Mouse (Mus musculus) lung, embryonic 14.5 days (tissue): ENCODE measurements around the gene Abca4. TPM values are rescaled to one million over a fixed set of nuclear protein-coding genes. Genes with fewer than 3 reads are reported as not detected.

Experiments
- ATAC-seq: fragments of 200-750 bp; cut with Nextera tagmentation; 2 replicates; pipeline ENCODE4 v1.8.0; 2017; ENCODE audit warnings: mild to moderate bottlenecking, moderate TSS enrichment, moderate library complexity; ENCODE audit not compliant: insufficient read depth
- DNase-seq: peaks from one replicate; pipeline ENCODE4 v3.0.0-alpha.2; 2015
- H3K27ac ChIP-seq: fragments of 300-500 bp; sonication (generic); 2 replicates; pipeline ENCODE4 v1.5.1; 2014; ENCODE audit warnings: low read depth, mild to moderate bottlenecking, moderate library complexity
- H3K27me3 ChIP-seq: fragments of 300-500 bp; sonication (generic); 2 replicates; pipeline ENCODE4 v1.6.1; 2014; ENCODE audit warnings: low read length, control low read depth; ENCODE audit not compliant: insufficient read depth
- H3K36me3 ChIP-seq: fragments of 300-500 bp; sonication (generic); 2 replicates; pipeline ENCODE4 v1.6.1; 2014; ENCODE audit warnings: control low read depth; ENCODE audit not compliant: insufficient read depth
- H3K4me1 ChIP-seq: fragments of 300-500 bp; sonication (generic); 2 replicates; pipeline ENCODE4 v1.6.1; 2014; ENCODE audit warnings: antibody characterized with exemption, control low read depth; ENCODE audit not compliant: insufficient read depth
- H3K4me2 ChIP-seq: fragments of 300-500 bp; sonication (generic); 2 replicates; pipeline ENCODE4 v1.6.1; 2014; ENCODE audit warnings: mild to moderate bottlenecking
- H3K4me3 ChIP-seq: fragments of 300-500 bp; sonication (generic); 2 replicates; pipeline ENCODE4 v1.5.1; 2014; ENCODE audit warnings: low read depth, low read length
- H3K9ac ChIP-seq: fragments of 300-500 bp; sonication (generic); 2 replicates; pipeline ENCODE4 v1.6.1; 2014
- H3K9me3 ChIP-seq: fragments of 300-500 bp; sonication (generic); 2 replicates; pipeline ENCODE4 v1.6.1; 2016; ENCODE audit warnings: low read depth, low read length, control low read depth
- CTCF ChIP-seq: IDR thresholded peaks from 2 replicates; pipeline ENCODE4 v1.5.1; 2016; ENCODE audit warnings: antibody characterized with exemption, low read depth
- WGBS: fragments of 180-500 bp; shearing (Covaris S2); extraction: QIAGEN DNeasy Blood & Tissue Kit; methylation state at CpG from one replicate; pipeline ENCODE4 v1.1.7; 2014; 5-methylcytosine and 5-hydroxymethylcytosine counted together
- polyA plus RNA-seq: library from polyadenylated mRNA; unstranded; fragments of >200 nt; fragmentation: Nextera tagmentation; extraction: Ambion mirVana; gene quantifications from 2 replicates; pipeline ENCODE4 v1.2.1, GENCODE M21; 2014

Gene Abca4
- 0.78 and 1.7 TPM in 2 replicates for polyA plus RNA-seq

DNA sequence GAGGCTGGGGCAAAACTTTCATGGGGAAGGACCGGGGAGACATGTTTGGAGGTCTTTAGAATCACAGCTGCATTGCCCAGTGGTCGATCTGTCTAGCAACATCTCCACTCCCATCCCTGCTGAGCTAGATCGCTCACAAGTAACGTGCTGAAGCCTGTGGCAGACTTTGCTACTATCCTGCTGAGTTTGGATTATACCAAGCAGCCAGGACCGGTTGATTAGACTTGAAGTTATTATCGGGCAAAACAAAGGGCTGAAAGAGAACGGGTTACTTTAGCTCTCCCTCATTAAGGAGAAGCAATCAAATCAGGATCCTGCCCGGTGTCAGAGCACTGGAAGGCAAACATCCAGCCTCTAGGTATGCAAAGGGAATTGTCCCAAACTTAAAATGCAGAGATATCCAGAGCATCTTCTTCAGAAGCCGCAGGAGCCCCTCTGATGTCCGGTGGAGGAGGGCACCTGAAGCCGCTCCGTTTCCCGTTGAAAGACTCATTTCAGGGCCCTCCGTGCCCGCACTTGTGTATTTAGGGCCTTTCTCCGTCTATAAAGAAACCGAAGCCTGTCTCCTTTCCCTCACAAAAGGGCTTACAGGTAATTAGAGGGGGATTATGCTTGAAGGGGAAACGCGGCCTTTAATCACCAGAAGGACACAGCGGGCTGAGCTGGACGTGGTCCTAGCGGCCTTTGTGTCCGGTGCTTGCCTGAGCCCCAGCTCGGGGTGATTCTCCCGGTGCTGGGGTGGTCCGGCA is at the start of gene Abca4:
Gene Abca4, plus strand, starts transcription at position 645 of the 749 bp plus-strand sequence.
- Histone ChIP-seq H3K4me1 (peaks cover 26% of the 10 kb centered on the region), H3K9me3 (no peaks in the 10 kb centered on the region), H3K9ac (no peak within 1 kb of the TSS), H3K27me3 (peaks cover 12% of the 10 kb centered on the region), H3K27ac (no peak within 1 kb of the TSS), H3K4me2 (peak within 1 kb of the TSS; percentile 31), H3K36me3 (no peaks in the 10 kb centered on the region), H3K4me3 (no peak within 1 kb of the TSS)
- TF ChIP-seq CTCF = no peak
- DNase-seq = no peak
- WGBS = 25% methylated on average over 26 of the region's 26 CpGs
- no peak for ATAC-seq

DNA sequence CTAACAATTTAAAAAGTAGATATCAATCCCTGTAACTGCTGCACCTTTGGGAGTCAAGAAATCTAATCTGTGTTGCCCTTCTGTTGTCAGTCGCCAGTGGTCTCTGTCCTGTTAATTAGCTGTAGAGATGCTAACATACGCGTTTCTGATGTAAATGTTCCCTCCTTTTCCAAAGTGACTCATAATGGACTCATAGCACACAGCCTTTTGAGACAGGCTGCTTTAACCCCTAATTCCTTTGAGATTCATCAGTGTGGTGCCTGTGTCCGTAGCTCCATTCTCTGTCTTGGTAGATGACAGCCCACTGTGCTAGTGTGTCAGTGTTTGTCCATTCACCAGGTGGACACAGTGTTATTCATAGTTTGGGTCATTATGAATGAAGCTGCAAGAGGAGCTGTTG is 49.1 kb upstream of the Abca4 start:
- Histone ChIP-seq H3K27me3 (no peaks in the 10 kb centered on the region), H3K9ac (no peak overlapping the region), H3K9me3 (no peaks in the 10 kb centered on the region), H3K4me1 (no peaks in the 10 kb centered on the region), H3K4me3 (no peak overlapping the region), H3K27ac (no peak overlapping the region), H3K4me2 (no peak overlapping the region), H3K36me3 (peaks cover 36% of the 10 kb centered on the region)
- ATAC-seq (no peak), DNase-seq (no peak)
- 80% methylated on average over 4 of the region's 4 CpGs for WGBS
- TF ChIP-seq CTCF = no peak

DNA sequence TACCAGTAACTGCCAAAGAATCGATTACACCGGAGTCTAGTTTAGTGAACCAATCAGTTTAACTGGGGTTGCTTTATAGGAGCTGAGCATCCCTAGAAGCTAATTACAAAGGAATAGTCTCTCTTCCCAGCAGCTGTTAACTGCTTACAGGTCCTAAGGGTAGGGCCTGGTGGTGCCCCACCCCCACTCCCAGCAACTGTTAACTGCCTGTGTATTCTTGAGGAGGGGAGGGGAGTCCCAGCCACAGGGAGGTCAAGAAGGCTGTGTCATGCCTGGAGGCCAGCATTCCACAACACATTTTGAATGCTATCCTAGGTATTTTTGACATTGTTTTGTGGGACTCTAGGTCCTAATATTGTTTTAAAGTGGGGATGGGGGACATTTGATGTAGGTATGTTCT is 44.3 kb upstream of the Abca4 start:
- no peak overlapping the region for H3K4me3 ChIP-seq
- no peaks in the 10 kb centered on the region for H3K9me3 ChIP-seq
- 83% methylated on average over 2 of the region's 2 CpGs for WGBS
- no peak overlapping the region for H3K27ac ChIP-seq
- no peaks in the 10 kb centered on the region for H3K27me3 ChIP-seq
- no peaks in the 10 kb centered on the region for H3K4me1 ChIP-seq
- no peak overlapping the region for H3K9ac ChIP-seq
- ATAC-seq = no peak
- H3K4me2 ChIP-seq = no peak overlapping the region
- no peak for DNase-seq
- peaks cover 23% of the 10 kb centered on the region for H3K36me3 ChIP-seq
- TF ChIP-seq CTCF = no peak

DNA sequence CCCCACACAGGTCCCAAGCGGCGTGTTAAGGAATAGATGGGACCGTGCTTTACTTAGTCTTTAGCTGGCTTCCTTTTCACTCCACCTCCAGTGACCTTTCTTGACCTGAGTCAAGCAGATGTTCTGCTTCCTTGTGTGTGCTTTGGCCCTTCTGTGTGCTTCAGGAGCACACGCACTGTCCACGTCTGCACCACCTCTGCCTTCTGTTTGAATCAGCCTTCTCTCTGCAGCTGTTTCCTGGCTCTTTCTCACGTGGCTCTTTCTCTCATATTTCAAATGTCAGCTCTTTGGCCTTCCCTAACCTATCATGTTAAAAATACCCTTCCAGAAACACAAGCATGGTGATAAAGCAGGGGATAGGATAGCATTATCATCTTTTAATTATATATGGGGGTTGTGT is 42.7 kb upstream of the Abca4 start:
- H3K36me3 ChIP-seq = peaks cover 24% of the 10 kb centered on the region
- H3K9me3 ChIP-seq = no peaks in the 10 kb centered on the region
- no peaks in the 10 kb centered on the region for H3K27me3 ChIP-seq
- ATAC-seq (no peak), DNase-seq (no peak)
- H3K4me2 ChIP-seq = no peak overlapping the region
- no peak overlapping the region for H3K9ac ChIP-seq
- H3K27ac ChIP-seq = 0 out of 2 replicates have a peak overlapping the region, but pooled peaks have one; percentile 52
- no peak overlapping the region for H3K4me3 ChIP-seq
- H3K4me1 ChIP-seq = no peaks in the 10 kb centered on the region
- 34% methylated on average over 6 of the region's 6 CpGs for WGBS
- TF ChIP-seq CTCF = no peak

DNA sequence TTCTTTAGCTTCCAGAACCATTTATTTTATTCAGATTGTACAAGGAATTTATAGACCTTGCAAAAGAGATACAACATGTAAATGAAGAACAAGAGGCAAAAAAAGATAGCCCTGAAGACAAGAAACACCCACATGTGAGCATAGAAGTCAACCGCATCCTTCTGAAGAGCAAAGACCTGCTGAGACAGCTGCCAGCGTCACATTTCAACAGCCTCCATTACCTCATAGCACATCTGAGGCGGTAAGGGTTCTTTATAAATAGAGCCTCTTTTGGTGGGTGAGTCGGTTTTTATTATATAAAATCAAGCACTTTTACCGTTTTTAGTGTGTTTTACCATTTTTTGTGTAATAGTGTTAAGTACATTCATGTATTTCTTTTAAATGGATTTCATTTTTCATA is 34.4 kb upstream of the Abca4 start:
- TF ChIP-seq CTCF = no peak
- Histone ChIP-seq H3K4me3 (no peak overlapping the region), H3K27me3 (no peaks in the 10 kb centered on the region), H3K36me3 (peaks cover 70% of the 10 kb centered on the region), H3K9me3 (no peaks in the 10 kb centered on the region), H3K4me2 (no peak overlapping the region), H3K27ac (no peak overlapping the region), H3K9ac (no peak overlapping the region), H3K4me1 (no peaks in the 10 kb centered on the region)
- WGBS = 87% methylated on average over 5 of the region's 5 CpGs
- no peak for ATAC-seq
- no peak for DNase-seq

DNA sequence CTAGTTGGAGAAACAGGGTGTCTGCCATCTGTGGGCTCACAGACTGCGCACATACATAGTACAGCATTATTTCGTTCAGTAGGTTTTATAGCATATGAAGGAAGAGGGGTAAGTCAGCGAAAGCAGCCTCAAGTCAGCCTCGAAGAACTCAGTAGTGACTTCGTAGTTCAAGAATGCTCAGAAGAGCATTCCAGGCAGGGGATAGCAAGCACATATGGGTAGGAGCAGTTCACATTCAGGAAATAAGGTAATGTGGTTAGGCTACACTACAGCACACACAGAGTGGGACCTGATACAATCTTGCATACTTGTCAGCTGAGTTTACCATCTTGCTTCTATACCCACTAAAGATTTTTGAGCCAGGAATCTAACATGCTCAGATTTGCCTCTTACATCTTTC is 34.0 kb upstream of the Abca4 start:
- ATAC-seq = no peak
- Histone ChIP-seq H3K4me3 (no peak overlapping the region), H3K27ac (no peak overlapping the region), H3K27me3 (no peaks in the 10 kb centered on the region), H3K4me1 (no peaks in the 10 kb centered on the region), H3K36me3 (peaks cover 73% of the 10 kb centered on the region), H3K4me2 (no peak overlapping the region), H3K9ac (no peak overlapping the region), H3K9me3 (no peaks in the 10 kb centered on the region)
- no peak for DNase-seq
- 78% methylated on average over 5 of the region's 5 CpGs for WGBS
- no peak for TF ChIP-seq CTCF

DNA sequence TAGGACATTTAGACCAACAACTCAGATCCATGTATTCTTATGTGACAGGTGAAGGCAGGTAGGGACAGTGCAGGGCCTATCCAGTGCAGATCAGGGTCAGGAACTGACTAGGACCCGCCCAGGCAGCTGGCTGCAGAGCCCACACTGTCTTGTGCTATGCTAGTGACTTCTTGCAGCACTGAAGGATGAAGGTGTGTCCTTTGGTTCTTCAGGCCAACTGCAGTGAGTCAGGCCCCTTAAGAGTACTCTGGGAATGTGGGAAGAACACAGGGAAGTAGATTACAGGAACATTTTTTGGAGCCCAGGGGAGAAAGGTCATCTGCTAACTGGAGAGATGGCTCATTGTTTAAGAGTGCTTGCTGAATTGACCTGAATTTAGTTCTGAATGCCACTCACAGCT is 31.8 kb upstream of the Abca4 start:
- no peak overlapping the region for H3K27ac ChIP-seq
- DNase-seq (no peak), ATAC-seq (no peak)
- H3K9me3 ChIP-seq = no peaks in the 10 kb centered on the region
- H3K27me3 ChIP-seq = no peaks in the 10 kb centered on the region
- H3K4me2 ChIP-seq = no peak overlapping the region
- H3K36me3 ChIP-seq = peaks cover 62% of the 10 kb centered on the region
- H3K9ac ChIP-seq = no peak overlapping the region
- H3K4me3 ChIP-seq = no peak overlapping the region
- no peaks in the 10 kb centered on the region for H3K4me1 ChIP-seq
- 76% methylated on average over 1 of the region's 1 CpGs for WGBS
- TF ChIP-seq CTCF = no peak
